Mouse (Mus musculus) kidney, adult 18-20 months (tissue): ENCODE measurements around the gene Inip.
A peak's percentile ranks its signal among the peaks of the same experiment; 100 is the strongest.
"Not testable (repeated sequence)": the region's sequence is repeated elsewhere in the genome, so short reads cannot be mapped to it uniquely, and the experiment has no call there.

Experiments used
- DNase-seq: peaks from one replicate; pipeline ENCODE4 v3.0.0; 2021

Gene Inip

DNA sequence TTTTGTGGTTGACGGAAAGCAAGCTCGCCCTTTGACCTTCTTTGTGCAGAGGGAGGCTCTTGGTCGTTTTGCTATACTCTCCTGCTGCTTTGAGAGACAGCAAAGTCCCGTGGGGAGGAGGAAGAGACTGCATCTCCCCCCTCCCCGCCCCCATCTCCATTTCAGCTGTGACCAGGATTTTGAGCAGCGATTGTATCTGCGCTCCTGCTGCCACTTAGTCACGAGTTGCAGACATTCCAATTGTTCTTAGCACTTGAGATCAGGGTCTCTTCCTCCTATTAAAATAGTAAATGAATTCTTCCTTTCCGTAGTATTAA lies 5.4 kb upstream of the Inip start:
- DNase-seq: no peak

DNA sequence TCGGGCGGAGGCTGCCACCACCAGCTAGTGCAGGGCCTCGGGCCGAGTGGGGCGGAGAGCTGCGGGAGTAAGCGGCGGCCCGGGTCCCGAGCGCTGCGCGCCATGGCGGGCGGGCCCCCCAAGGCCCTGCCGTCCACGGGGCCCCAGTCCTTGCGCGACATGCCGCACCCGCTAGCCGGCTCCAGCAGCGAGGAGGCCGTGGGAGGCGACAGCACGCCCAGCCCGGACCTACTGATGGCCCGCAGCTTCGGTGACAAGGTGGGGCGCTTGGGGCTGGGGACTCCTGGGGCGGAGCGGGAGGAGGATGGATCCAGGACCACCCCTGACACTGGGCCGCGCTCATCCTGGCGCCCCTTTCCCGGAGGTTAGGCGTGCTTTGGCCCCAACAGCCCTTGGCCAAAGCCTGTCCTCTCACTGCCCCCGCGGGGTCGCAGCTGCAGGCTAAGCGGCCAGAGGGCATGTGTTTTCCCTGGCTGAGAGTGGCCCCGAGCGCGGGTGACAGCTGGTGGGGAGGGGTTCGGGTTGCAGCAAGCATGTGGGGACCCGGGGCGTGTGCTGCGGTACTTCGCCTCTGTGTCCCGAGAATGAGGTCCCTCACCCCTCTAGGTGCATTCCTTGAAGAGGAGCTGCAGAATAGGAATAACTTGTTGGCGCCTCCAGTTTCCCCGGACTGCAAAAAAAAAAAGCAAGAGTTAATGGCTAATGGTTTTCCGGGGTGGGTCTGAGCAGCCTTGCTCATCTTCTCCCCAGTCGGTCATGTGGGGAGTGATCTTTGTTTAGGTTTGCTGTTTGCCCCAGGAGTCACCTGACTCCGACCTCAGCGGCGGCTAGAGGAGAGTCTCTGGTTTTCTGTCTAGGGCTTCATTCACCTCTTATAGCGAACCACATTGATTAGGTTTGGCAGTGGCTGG lies 4.8 kb upstream of the Inip start:
- peak; percentile 67 for DNase-seq

- peak; percentile 92 for DNase-seq
These were observed 4.0 kb upstream of the Inip start, which contains the start of gene Snx30 for GRCm38 (mm10) chr4:59805181-59805967. Snx30 (plus strand) TSS chr4:59805840.

DNA sequence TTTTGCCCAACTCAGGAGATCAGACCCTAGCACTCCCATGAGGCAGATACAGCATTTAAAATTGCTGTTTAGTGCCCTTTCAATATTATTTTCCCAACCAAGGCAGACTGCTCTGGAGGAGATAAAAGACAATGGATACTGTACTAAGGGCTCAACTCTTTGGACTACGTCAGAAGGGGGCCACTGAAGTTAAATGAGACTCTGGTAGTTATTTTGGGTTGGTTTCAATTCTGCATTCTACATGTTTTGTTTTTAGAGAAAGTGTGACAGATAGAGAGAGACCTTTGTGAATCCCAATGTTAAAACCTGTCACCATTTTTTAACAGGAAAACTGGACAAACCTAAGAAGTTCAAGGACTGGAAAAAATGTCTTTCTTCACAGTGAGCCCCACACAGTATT lies 3.4 kb upstream of the Inip start:
- DNase-seq: no peak

DNA sequence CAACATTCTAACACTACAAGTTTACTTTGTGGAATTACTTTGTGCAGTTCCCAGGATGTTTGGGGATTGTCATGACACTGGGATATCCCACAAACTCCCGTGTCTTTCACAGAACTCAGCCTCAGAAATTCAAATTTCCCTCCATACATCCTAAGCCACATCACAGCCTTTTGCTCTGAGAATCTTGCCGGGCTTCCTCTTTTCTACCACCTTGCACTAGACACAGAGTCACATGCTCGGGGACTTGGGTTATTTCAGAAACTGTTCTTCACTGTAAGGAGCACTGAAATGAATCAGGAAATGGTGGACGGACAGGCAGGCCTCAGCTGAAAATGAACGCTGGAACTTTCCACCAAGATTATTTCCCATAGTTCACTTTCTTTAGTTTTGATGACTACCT lies 2.0 kb upstream of the Inip start:
- DNase-seq: no peak

DNA sequence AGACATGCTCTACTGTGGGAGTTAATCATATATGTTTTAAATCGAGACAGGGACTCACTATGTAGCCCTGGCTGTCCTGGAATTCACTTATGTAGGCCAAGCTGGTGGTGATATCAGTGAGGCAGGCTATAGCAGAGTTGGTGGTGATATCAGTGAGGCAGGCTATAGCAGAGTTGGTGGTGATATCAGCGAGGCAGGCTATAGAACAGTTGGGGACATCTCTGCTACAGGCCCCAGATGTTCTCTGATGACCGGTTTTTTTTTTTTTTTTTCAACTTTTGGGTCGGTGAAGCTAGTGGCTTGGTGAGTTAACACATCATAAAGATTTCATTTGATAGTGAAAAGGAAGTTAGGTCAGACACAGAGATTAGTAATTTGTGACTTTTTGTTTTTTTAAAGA lies 1.4 kb upstream of the Inip start:
- DNase-seq: no peak

GRCm38 (mm10) chr4:59802107-59802506 lies 718 bp upstream of the Inip start:
- no peak for DNase-seq

DNA sequence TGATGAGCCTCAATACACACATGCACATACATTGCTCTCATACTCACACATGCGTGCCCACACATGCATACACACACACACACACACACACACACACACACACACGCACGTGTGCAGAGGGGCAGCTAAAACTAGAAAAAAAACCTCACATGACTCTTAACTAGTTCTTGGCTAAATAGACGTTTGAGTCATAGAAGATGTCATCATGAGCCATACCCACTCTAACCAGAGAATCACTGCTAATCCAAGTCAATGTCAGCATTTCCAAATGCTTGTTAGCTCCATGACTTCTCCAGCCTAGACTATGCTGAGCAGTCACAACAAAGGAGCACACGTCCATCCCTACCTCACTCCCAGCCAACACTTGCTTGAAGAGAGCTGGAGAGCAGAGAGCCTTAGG lies 1.2 kb downstream of the Inip start:
- DNase-seq: no peak

GRCm38 (mm10) chr4:59795788-59796455 lies 5.5 kb downstream of the Inip start:
- no peak for DNase-seq

DNA sequence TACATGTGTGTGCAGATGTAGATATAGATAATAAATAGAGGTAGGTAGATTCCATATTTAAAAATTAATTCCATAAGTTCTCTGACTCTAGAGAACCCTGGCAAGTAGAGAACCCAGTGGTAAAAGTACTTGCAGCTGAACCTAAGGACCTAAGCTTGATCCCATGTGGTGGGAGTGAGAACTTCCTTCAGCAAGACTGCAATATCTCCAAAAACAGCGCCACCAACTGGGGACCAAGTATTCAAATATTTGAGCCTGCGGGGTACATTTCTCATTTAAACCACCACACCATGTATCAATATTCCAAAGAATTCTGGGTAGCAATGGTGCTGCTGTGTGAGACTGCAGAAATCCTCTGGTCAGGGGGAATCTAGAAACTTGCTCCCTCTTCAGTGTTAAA lies 7.3 kb downstream of the Inip start:
- no peak for DNase-seq

DNA sequence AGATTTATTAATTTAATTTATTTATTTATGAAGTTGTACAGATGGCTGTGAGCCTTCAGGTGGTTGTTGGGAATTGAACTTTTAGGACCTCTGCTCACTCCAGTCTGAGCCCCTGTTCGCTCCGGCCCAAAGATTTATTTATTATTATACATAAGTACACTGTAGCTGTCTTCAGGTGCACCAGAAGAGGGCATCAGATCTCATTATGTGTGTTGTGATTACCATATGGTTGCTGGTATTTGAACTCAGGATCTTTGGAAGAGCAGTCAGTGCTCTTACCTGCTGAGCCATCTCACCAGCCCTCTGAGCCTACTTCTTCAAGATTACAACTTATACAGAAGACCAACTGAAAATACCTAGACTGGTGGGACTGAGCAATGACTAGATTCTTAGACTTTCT lies 7.8 kb downstream of the Inip start:
- DNase-seq: not testable (repeated sequence)

- DNase-seq: no peak
These were observed 12.4 kb downstream of the Inip start for GRCm38 (mm10) chr4:59789015-59789414.

GRCm38 (mm10) chr4:59787126-59787525 lies 14.3 kb downstream of the Inip start:
- peak; percentile 18 for DNase-seq

GRCm38 (mm10) chr4:59786661-59787060 lies 14.7 kb downstream of the Inip start:
- DNase-seq: peak; percentile 80

DNA sequence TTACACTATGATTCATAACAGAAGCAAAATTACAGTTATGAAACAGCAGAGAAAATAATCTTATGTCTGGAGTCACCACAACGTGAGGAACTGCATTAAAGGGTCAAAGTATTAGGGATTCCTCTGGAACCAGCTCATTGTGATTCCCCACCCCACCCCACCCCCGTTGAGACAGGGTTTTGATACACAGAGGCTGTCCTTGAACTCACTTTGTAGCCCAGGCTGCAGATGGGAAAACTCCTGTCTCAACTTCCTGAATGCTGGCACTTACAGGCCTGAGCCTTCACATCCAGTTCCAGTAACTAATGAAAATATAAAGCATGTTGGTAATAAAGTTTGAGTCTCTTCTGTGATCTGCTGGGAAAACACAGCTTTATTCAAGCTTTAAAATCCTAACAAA lies 16.0 kb downstream of the Inip start:
- DNase-seq: no peak

DNA sequence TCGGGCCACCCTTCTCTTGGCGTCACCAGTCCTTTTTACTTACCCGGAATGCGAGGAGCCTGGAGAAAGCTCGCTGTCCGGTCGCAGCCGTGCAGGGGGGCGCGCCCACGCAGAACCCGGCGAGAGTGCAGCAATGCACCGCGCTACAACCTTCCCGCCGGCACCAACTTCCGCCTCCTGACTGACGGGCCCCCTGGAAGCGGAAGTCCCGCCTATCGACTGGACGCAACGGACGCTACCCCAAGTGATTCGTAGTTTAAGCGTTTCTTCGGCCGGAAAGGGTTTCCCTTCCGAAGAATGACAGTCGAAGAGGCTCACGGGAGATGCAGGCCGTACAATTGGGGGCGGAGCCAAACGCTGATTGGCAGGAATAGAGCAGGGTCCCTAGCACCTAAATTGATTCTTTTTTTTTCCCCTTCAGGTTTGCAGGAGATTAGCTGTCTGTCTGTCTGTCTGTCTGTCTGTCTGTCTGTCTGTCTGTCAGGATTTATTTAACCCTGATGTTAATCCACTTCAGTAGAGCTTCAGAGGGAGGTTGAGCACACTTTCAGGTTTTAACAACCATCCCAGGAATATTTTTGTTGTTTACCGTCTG lies 17.6 kb downstream of the Inip start:
- DNase-seq: peak; percentile 94

- DNase-seq: no peak
These were observed 18.3 kb downstream of the Inip start for GRCm38 (mm10) chr4:59782853-59783684.

GRCm38 (mm10) chr4:59780568-59780967 lies 20.8 kb downstream of the Inip start:
- DNase-seq: no peak

GRCm38 (mm10) chr4:59777828-59778227 lies 23.6 kb downstream of the Inip start:
- no peak for DNase-seq

GRCm38 (mm10) chr4:59772171-59772879 lies 29.1 kb downstream of the Inip start:
- no peak for DNase-seq

- no peak for DNase-seq
These were observed 33.7 kb downstream of the Inip start for GRCm38 (mm10) chr4:59767717-59768116.
